Mouse (Mus musculus): ENCODE data around the gene Crtc3.

- TF ChIP-seq CTCF (IDR thresholded peaks at IDR 0.05; ENCODE audit: borderline replicate concordance, control insufficient read depth, extremely low read depth, insufficient read depth, low read length, poor library complexity) (no peak), POLR2A (IDR thresholded peaks at IDR 0.05; ENCODE audit: control insufficient read depth, extremely low read depth, insufficient read depth, low read length, poor library complexity) (no peak)
These were observed 132.5 kb downstream of the Crtc3 start for GRCm38 (mm10) chr7:80556166-80556565.

All from thymus, adult 2 months (tissue).